Mouse (Mus musculus) heart, adult 2 months (tissue): ENCODE results near the gene Olfr578. TPM values are rescaled to one million over a fixed set of nuclear protein-coding genes. Genes with fewer than 3 reads are reported as not detected.

ENCODE experiments used
- DNase-seq, 2 experiments: peaks; one replicate each; pipeline ENCODE4 v3.0.0; 2021
- H3K27ac ChIP-seq: fragments of 200-600 bp; 2 replicates; pipeline ENCODE4 v1.8.1; 2022
- H3K27me3 ChIP-seq: fragments of 200-500 bp; 2 replicates; pipeline ENCODE4 v1.6.1; 2012; ENCODE audit warnings: mild to moderate bottlenecking, low read length, inconsistent platforms, mixed read lengths; ENCODE audit not compliant: control insufficient read depth, insufficient read depth
- H3K36me3 ChIP-seq: fragments of 200-500 bp; 2 replicates; pipeline ENCODE4 v1.6.1; 2012; ENCODE audit warnings: low read length, inconsistent platforms; ENCODE audit not compliant: control insufficient read depth, insufficient read depth
- H3K4me1 ChIP-seq: fragments of 200-500 bp; 2 replicates; pipeline ENCODE4 v1.6.1; 2011; ENCODE audit warnings: low read length; ENCODE audit not compliant: control insufficient read depth, insufficient read depth
- H3K4me3 ChIP-seq: fragments of 200-600 bp; 2 replicates; pipeline ENCODE4 v1.8.1; 2022
- H3K79me2 ChIP-seq: fragments of 200-500 bp; replicated peaks from 2 replicates; pipeline ENCODE4 v1.6.1; 2012; ENCODE audit warnings: mild to moderate bottlenecking, inconsistent platforms, low read length, moderate library complexity, mixed read lengths; ENCODE audit not compliant: control insufficient read depth, insufficient read depth
- H3K9ac ChIP-seq: fragments of 200-500 bp; 2 replicates; pipeline ENCODE4 v1.6.1; 2012; ENCODE audit warnings: low read depth, mild to moderate bottlenecking, control low read depth, inconsistent platforms, low read length, mixed read lengths
- CTCF ChIP-seq: fragments of 200-600 bp; IDR thresholded peaks from 2 replicates; pipeline ENCODE4 v1.8.1; 2022; ENCODE audit warnings: antibody characterized with exemption, mild to moderate bottlenecking, moderate library complexity
- EP300 ChIP-seq: fragments of 200-500 bp; IDR thresholded peaks from 2 replicates; pipeline ENCODE4 v1.6.1; 2011; ENCODE audit warnings: low read depth, low read length, control low read depth; ENCODE audit not compliant: insufficient read depth
- POLR2A ChIP-seq: fragments of 200-500 bp; IDR thresholded peaks from 2 replicates; pipeline ENCODE4 v1.6.1; 2011; ENCODE audit warnings: mild to moderate bottlenecking, low read depth, low read length, control low read depth; ENCODE audit not compliant: insufficient read depth
- WGBS: fragments of 180-500 bp; shearing (Covaris S2); methylation state at CpG from one replicate; pipeline ENCODE4 v1.1.7; 2018; 5-methylcytosine and 5-hydroxymethylcytosine counted together
- intact Hi-C: fragments of 180-260 bp; cut with DNase I; formaldehyde crosslinking; loops from one replicate; pipeline ENCODE4 v1.15.1; 2025
- long read RNA-seq: library from polyadenylated mRNA; stranded (forward); transcript quantifications from one replicate; pipeline ENCODE4 v2.0.0, GENCODE M21; 2021
- polyA plus RNA-seq: library from polyadenylated mRNA; depleted of rRNA; stranded (reverse); fragments of >200 nt; gene quantifications from 2 replicates; pipeline ENCODE4 v1.2.3, GENCODE M21; 2012; rRNA removed
- total RNA-seq, 2 experiments: library from RNA; stranded (reverse); gene quantifications; 2 replicates each; pipeline ENCODE4 v1.2.3; 2021

The Olfr578 gene
- not detected for total RNA-seq
- polyA plus RNA-seq, result not detected in 2 replicates
- long read RNA-seq, result 0 reads

DNA sequence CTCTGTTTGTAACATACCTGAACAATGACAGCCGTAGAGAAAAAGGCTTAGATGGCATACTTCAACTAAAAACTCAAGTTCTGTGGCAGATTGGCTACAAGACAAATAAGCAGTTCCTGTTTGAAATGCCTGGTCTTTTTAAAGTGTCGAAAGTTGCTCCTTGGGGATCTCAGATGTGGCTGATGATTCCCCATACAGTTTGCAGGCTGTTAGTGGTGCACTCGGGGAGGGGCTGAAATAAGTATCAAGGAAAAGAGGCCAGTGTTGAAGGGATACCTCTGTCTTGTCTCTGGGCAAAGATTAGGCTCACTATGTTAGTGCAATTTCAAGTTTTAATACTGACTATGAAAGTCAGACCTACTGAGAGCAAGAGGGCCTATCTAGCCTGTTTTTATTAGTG is at the start of gene Olfr578:
Gene Olfr578 (minus strand): TSS at position 101 of the 400 bp plus-strand sequence.
- Histone ChIP-seq H3K27me3 (no peaks in the 10 kb centered on the region), H3K79me2 (no peaks in the 10 kb centered on the region), H3K36me3 (no peaks in the 10 kb centered on the region), H3K27ac (no peak within 1 kb of the TSS), H3K4me1 (no peaks in the 10 kb centered on the region), H3K4me3 (no peak within 1 kb of the TSS), H3K9ac (no peak within 1 kb of the TSS)
- no peak for DNase-seq
- TF ChIP-seq POLR2A (no peak), EP300 (no peak), CTCF (no peak)
- intact Hi-C loops, result no loop called here
- WGBS, result 38% methylated on average over 3 of the region's 3 CpGs

DNA sequence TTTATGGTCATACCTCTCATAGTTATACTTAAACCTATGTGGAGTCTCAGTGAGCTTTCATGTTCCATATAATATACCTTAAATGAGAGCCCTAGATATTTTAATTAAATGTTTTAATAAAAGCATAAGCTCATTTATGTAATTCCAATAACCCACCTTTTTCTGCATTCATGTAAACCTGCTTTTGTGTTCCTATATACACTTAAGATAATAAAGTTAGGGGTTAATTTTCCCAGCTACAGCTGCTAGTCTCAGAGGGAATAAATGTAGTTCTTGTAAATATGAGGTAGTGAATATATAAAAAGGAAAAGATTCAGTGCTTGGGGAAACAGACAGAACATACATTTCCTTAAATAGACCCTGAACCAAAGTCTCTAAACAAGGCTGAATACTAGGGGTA is 48.6 kb upstream of the Olfr578 start, which contains the start of gene Olfr582:
Gene Olfr582 (plus strand): TSS at position 301 of the 400 bp plus-strand sequence.
- no peak for DNase-seq
- intact Hi-C loops, result no loop called here
- H3K9ac ChIP-seq, result no peak within 1 kb of the TSS
- H3K27ac ChIP-seq, result no peak within 1 kb of the TSS
- H3K4me1 ChIP-seq, result no peaks in the 10 kb centered on the region
- H3K27me3 ChIP-seq, result no peaks in the 10 kb centered on the region
- TF ChIP-seq EP300 (no peak), CTCF (no peak), POLR2A (no peak)
- no peak within 1 kb of the TSS for H3K4me3 ChIP-seq
- no peaks in the 10 kb centered on the region for H3K79me2 ChIP-seq
- H3K36me3 ChIP-seq, result no peaks in the 10 kb centered on the region

DNA sequence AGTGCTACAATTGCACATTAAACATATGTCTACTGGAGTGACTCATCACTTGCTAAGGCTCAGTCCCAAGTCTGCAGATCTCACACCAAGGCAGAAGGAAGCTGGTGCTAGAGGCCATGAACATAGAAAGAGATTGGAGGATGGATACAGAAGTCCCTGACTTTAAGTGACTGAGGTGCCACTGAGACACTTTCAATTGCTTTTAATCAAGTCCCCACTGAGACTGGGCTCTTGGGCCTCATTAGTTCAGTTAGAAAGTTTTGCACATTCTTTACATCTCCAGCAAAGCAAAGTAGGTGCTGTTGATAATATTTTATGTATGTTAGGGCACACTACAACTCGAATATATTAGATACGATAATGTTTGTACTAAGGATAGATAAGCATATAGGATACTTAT is 13.3 kb downstream of the Olfr578 start, which contains the start of gene Olfr577:
Gene Olfr577 (minus strand): TSS at position 101 of the 400 bp plus-strand sequence.
- Histone ChIP-seq H3K27me3 (no peaks in the 10 kb centered on the region), H3K4me3 (no peak within 1 kb of the TSS), H3K9ac (no peak within 1 kb of the TSS), H3K79me2 (no peaks in the 10 kb centered on the region), H3K27ac (no peak within 1 kb of the TSS), H3K4me1 (no peaks in the 10 kb centered on the region), H3K36me3 (no peaks in the 10 kb centered on the region)
- no peak for DNase-seq
- intact Hi-C loops, result no loop called here
- no peak for TF ChIP-seq EP300
- TF ChIP-seq CTCF, result no peak
- no peak for TF ChIP-seq POLR2A
- 70% methylated on average over 2 of the region's 2 CpGs for WGBS

DNA sequence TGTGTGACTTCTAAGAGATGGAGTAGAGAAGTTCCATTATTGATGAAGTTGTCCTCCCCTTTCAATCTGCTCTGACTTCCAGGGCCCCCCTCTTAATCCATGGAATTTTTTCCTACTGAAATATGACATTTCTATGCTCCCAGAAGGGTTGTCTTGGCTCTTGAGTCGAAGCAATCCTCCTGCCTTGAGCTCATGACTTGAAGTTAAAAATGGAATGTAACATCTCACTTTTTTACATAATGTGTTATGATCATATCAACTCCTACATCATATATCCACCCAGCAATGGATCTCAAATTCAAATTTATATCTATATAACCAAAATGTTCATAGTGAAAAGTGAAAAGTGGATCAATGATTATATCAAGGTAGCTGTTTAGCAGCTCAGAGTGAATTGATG is 14.7 kb downstream of the Olfr578 start:
- Histone ChIP-seq H3K36me3 (no peaks in the 10 kb centered on the region), H3K9ac (no peak overlapping the region), H3K4me3 (no peak overlapping the region), H3K4me1 (no peaks in the 10 kb centered on the region), H3K27ac (no peak overlapping the region), H3K79me2 (no peaks in the 10 kb centered on the region), H3K27me3 (no peaks in the 10 kb centered on the region)
- DNase-seq, result no peak
- 44% methylated on average over 1 of the region's 1 CpGs for WGBS
- TF ChIP-seq POLR2A (no peak), CTCF (no peak), EP300 (no peak)
- intact Hi-C loops, result no loop called here

DNA sequence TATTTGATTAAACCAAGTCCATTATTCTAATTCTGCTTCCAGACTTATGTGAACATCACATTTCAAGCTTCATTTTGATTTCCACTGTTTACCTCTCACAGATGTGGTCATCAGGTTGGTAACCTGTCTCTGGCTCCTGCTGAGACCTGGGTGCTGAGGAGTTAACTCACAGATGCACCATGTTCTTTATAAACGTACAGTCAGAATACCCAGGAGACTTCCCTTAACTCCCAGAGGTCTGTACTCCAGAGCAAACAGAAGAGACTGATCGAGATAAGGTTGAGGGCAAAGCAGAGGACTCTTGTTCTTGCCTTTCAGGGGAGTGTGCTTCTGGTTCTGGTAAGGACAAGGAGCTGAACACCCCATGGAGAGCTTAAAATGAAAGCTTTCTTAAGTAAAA is 26.8 kb downstream of the Olfr578 start, which contains the start of gene Olfr576:
Gene Olfr576 (plus strand): TSS at position 301 of the 400 bp plus-strand sequence.
- Histone ChIP-seq H3K4me1 (no peaks in the 10 kb centered on the region), H3K36me3 (no peaks in the 10 kb centered on the region), H3K9ac (no peak within 1 kb of the TSS), H3K4me3 (no peak within 1 kb of the TSS), H3K27ac (no peak within 1 kb of the TSS), H3K27me3 (no peaks in the 10 kb centered on the region), H3K79me2 (no peaks in the 10 kb centered on the region)
- no peak for DNase-seq
- TF ChIP-seq CTCF, result no peak
- TF ChIP-seq EP300, result no peak
- TF ChIP-seq POLR2A, result no peak
- WGBS, result 8% methylated on average over 2 of the region's 2 CpGs
- intact Hi-C loops, result no loop called here

DNA sequence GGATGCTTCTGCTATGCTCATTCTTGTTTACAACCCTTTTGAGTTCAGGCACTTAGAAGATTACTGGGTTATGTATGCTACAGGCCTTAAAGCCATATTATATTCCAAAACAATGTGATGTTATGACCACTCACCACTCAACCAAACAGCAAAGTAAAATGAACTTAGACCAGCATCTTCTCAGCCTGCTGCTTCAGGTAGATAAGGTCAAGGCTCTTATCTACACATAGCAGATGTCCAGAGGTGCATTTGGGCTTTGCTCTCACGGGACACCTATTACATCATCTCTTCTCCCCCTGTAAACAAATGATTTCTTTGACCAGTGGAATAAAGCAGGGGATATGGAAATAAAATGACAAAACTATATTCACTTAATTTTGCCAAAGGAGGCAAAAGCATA is 30.5 kb downstream of the Olfr578 start, which contains the start of gene Olfr575:
Gene Olfr575 (minus strand): TSS at position 183 of the 400 bp plus-strand sequence.
- no peaks in the 10 kb centered on the region for H3K27me3 ChIP-seq
- no peaks in the 10 kb centered on the region for H3K36me3 ChIP-seq
- no peak for DNase-seq
- H3K9ac ChIP-seq, result no peak within 1 kb of the TSS
- intact Hi-C loops, result no loop called here
- TF ChIP-seq POLR2A, result no peak
- TF ChIP-seq EP300, result no peak
- no peak for TF ChIP-seq CTCF
- no peak within 1 kb of the TSS for H3K4me3 ChIP-seq
- 33% methylated on average over 1 of the region's 1 CpGs for WGBS
- H3K79me2 ChIP-seq, result no peaks in the 10 kb centered on the region
- no peaks in the 10 kb centered on the region for H3K4me1 ChIP-seq
- H3K27ac ChIP-seq, result no peak within 1 kb of the TSS
